Mouse (Mus musculus) stomach, embryonic 15.5 days (tissue): ENCODE results near the gene Ankrd42. TPM values are rescaled to one million over a fixed set of nuclear protein-coding genes. Genes with fewer than 3 reads are reported as not detected.

Experiments
- ATAC-seq: fragments of 200-750 bp; cut with Nextera tagmentation; 2 replicates; pipeline ENCODE4 v1.8.0; 2017; ENCODE audit warnings: low read depth, moderate number of reproducible peaks, moderate TSS enrichment; ENCODE audit not compliant: insufficient read depth, low FRiP score
- H3K27ac ChIP-seq: fragments of 300-500 bp; sonication (generic); 2 replicates; pipeline ENCODE4 v1.5.1; 2015; ENCODE audit warnings: mild to moderate bottlenecking, inconsistent platforms
- H3K27me3 ChIP-seq: fragments of 300-500 bp; sonication (generic); replicated peaks from 2 replicates; pipeline ENCODE4 v1.6.1; 2015; ENCODE audit warnings: inconsistent platforms
- H3K36me3 ChIP-seq: fragments of 300-500 bp; sonication (generic); 2 replicates; pipeline ENCODE4 v1.6.1; 2015; ENCODE audit warnings: inconsistent platforms
- H3K4me1 ChIP-seq: fragments of 300-500 bp; sonication (generic); 2 replicates; pipeline ENCODE4 v1.6.1; 2015; ENCODE audit warnings: inconsistent platforms
- H3K4me2 ChIP-seq: fragments of 300-500 bp; sonication (generic); 2 replicates; pipeline ENCODE4 v1.6.1; 2015; ENCODE audit warnings: mild to moderate bottlenecking, inconsistent platforms
- H3K4me3 ChIP-seq: fragments of 300-500 bp; sonication (generic); replicated peaks from 2 replicates; pipeline ENCODE4 v1.5.1; 2015; ENCODE audit warnings: inconsistent platforms
- H3K9ac ChIP-seq: fragments of 300-500 bp; sonication (generic); 2 replicates; pipeline ENCODE4 v1.6.1; 2015; ENCODE audit warnings: inconsistent platforms
- H3K9me3 ChIP-seq: fragments of 300-500 bp; sonication (generic); 2 replicates; pipeline ENCODE4 v1.6.1; 2016; ENCODE audit warnings: inconsistent platforms
- WGBS: fragments of 180-500 bp; shearing (Covaris S2); methylation state at CpG from one replicate; pipeline ENCODE4 v1.1.7; 2015; 5-methylcytosine and 5-hydroxymethylcytosine counted together
- polyA plus RNA-seq: library from polyadenylated mRNA; unstranded; fragments of >200 nt; fragmentation: Nextera tagmentation; extraction: Ambion mirVana; gene quantifications from 2 replicates; pipeline ENCODE4 v1.2.1, GENCODE M21; 2015

The Ankrd42 gene
- polyA plus RNA-seq, 1 experiment from 2014 or later, result 5.8 TPM

DNA sequence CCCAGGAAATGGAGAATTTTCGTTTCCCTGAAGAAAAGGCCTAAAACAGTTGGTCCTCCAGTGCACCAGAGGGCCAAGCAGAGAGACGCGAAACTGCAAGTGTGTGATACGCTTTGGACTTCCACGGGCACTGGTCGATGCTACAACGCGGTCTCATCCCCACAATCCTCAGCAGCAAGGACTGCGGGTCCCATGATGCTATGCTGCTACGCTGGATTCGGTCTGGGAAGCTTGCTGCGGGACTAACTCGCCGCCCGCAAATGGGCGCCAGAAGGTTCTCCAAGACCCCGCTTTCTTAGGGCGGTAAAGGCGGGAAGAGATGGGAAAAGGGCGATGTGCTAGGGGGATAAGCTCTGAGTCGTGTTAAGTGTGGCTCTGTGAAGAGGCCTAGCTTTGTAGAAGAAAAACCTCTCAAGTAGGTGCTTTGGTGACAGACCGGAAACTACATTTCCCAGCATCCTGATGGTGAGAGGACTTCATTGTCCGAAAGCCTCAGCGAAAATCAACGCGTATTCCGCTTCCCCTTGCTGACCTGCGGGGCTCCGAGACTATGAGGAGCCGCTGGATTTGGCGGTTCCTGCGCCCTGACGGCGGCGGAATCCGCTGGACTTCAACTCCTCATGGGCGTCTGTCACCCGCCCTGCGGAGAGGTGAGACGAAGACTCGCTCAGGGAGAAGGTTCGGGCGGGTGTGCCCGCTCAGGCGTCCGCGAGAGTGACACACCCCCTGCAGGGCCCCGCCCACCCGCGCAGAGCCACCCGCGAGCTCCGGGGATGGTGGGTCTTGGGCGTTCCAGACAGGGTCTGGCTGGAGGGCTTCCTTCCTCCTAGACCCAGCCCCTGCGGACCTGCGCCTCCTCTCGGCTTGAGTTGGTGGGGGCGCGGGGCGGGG lies 75.7 kb downstream of the Ankrd42 start, which contains the start of gene Ccdc90b:
Gene Ccdc90b, plus strand, starts transcription at position 164 of the 891 bp plus-strand sequence.
- peak; percentile 96 for ATAC-seq
- Histone ChIP-seq H3K4me3 (peak within 1 kb of the TSS; percentile 92), H3K27ac (peak within 1 kb of the TSS; percentile 98), H3K27me3 (no peaks in the 10 kb centered on the region), H3K9ac (peak within 1 kb of the TSS; percentile 52; the same call in 1 of the 2 replicates), H3K4me2 (peak within 1 kb of the TSS; percentile 55), H3K4me1 (no peaks in the 10 kb centered on the region), H3K36me3 (no peaks in the 10 kb centered on the region), H3K9me3 (no peaks in the 10 kb centered on the region)
- under 1% methylated on average over 60 of the region's 60 CpGs for WGBS

GRCm38 (mm10) chr7:92558744-92559143 lies 78.2 kb downstream of the Ankrd42 start:
- H3K9ac ChIP-seq, result no peak overlapping the region
- H3K9me3 ChIP-seq, result no peaks in the 10 kb centered on the region
- H3K4me3 ChIP-seq, result no peak overlapping the region
- WGBS, result 84% methylated on average over 2 of the region's 2 CpGs
- ATAC-seq, result no peak
- H3K27me3 ChIP-seq, result no peaks in the 10 kb centered on the region
- H3K36me3 ChIP-seq, result no peaks in the 10 kb centered on the region
- H3K4me1 ChIP-seq, result no peaks in the 10 kb centered on the region
- H3K4me2 ChIP-seq, result no peak overlapping the region
- no peak overlapping the region for H3K27ac ChIP-seq

DNA sequence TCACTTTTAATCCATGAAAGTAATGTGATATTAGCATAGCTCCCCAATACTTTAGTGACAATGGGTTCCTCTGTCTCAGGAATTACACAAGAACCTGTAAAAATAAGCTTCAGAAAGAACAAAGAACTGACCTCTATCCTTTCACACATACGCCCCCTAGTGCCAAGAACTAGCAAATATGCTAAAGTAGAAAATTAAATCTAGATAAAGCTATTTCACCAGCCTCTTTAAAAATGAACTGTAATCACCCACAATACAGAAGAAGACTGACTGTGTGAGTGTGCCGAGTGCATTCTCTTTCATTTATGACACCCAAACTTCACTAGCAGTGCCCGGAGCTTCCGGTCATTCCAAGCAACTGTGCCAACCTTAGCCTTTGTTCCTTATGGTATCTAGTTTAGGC lies 86.0 kb downstream of the Ankrd42 start:
- Histone ChIP-seq H3K4me2 (no peak overlapping the region), H3K27me3 (no peaks in the 10 kb centered on the region), H3K9ac (no peak overlapping the region), H3K9me3 (no peaks in the 10 kb centered on the region), H3K36me3 (no peaks in the 10 kb centered on the region), H3K4me1 (no peaks in the 10 kb centered on the region), H3K4me3 (no peak overlapping the region), H3K27ac (no peak overlapping the region)
- 49% methylated on average over 4 of the region's 4 CpGs for WGBS
- no peak for ATAC-seq

- Histone ChIP-seq H3K4me2 (no peak overlapping the region), H3K4me1 (no peaks in the 10 kb centered on the region), H3K4me3 (no peak overlapping the region), H3K27me3 (no peaks in the 10 kb centered on the region), H3K9ac (no peak overlapping the region), H3K9me3 (no peaks in the 10 kb centered on the region), H3K36me3 (no peaks in the 10 kb centered on the region), H3K27ac (no peak overlapping the region)
- 87% methylated on average over 6 of the region's 6 CpGs for WGBS
- ATAC-seq, result no peak
Measured at GRCm38 (mm10) chr7:92550248-92550989, 86.5 kb downstream of the Ankrd42 start.

DNA sequence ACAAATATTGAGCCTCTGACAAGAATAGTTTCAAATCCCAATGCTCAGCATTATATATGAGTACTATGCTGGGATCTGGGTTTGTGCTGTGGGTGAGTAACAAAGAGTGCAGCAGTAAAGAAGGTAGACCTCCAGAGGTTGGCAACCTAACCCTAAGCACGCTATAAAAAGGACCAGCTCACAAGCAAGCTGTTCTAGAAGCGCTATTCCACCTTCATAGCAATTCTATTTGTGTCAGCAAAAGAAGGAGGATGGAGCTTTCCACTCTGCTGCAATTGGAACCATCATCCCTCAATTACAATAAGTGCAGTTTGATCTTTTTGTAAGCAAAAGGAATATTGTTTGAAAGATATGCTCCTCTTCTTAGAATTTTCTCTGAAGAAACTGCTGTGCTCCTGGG lies 90.2 kb downstream of the Ankrd42 start:
- no peak for ATAC-seq
- Histone ChIP-seq H3K36me3 (no peaks in the 10 kb centered on the region), H3K4me2 (no peak overlapping the region), H3K27me3 (no peaks in the 10 kb centered on the region), H3K9ac (no peak overlapping the region), H3K4me3 (no peak overlapping the region), H3K9me3 (no peaks in the 10 kb centered on the region), H3K27ac (no peak overlapping the region), H3K4me1 (no peaks in the 10 kb centered on the region)
- 73% methylated on average over 2 of the region's 2 CpGs for WGBS

- no peak overlapping the region for H3K27ac ChIP-seq
- 68% methylated on average over 6 of the region's 6 CpGs for WGBS
- no peaks in the 10 kb centered on the region for H3K9me3 ChIP-seq
- no peak overlapping the region for H3K4me3 ChIP-seq
- no peak overlapping the region for H3K9ac ChIP-seq
- H3K27me3 ChIP-seq, result no peaks in the 10 kb centered on the region
- H3K4me1 ChIP-seq, result no peaks in the 10 kb centered on the region
- H3K36me3 ChIP-seq, result no peaks in the 10 kb centered on the region
- H3K4me2 ChIP-seq, result no peak overlapping the region
- no peak for ATAC-seq
Measured at GRCm38 (mm10) chr7:92532351-92533036, 104.4 kb downstream of the Ankrd42 start.

Other genes starting within 250 kb of the Ankrd42 start
- 45.2 and 47.8 TPM in 2 replicates for gene Ccdc90b, start 76.0 kb downstream of the Ankrd42 start, polyA plus RNA-seq
- 23.1 and 24.4 TPM in 2 replicates for gene Pcf11, start 32.8 kb upstream of the Ankrd42 start, polyA plus RNA-seq
- 18.4 and 23.9 TPM in 2 replicates for gene Rab30, start 104.5 kb upstream of the Ankrd42 start, polyA plus RNA-seq
- 11.0 and 11.4 TPM in 2 replicates for gene Ddias, start 237.1 kb upstream of the Ankrd42 start, polyA plus RNA-seq
- 23.9 and 24.7 TPM in 2 replicates for gene Prcp, start 237.3 kb upstream of the Ankrd42 start, polyA plus RNA-seq